Mouse (Mus musculus): ENCODE measurements around the gene Zfp12.
"Not testable (repeated sequence)": the region's sequence is repeated elsewhere in the genome, so short reads cannot be mapped to it uniquely, and the experiment has no call there.

Zfp12 gene

GRCm38 (mm10) chr5:143235028-143235693, at the start of gene Zfp12:
Gene Zfp12, plus strand, starts transcription at chr5:143235163.
- CTCF ChIA-PET = no interaction called here

GRCm38 (mm10) chr5:143188014-143188413, 46.9 kb upstream of the Zfp12 start:
- CTCF ChIA-PET = not testable (repeated sequence)

- CTCF ChIA-PET = no interaction called here
These were observed 42.2 kb upstream of the Zfp12 start for GRCm38 (mm10) chr5:143192806-143193205.

DNA sequence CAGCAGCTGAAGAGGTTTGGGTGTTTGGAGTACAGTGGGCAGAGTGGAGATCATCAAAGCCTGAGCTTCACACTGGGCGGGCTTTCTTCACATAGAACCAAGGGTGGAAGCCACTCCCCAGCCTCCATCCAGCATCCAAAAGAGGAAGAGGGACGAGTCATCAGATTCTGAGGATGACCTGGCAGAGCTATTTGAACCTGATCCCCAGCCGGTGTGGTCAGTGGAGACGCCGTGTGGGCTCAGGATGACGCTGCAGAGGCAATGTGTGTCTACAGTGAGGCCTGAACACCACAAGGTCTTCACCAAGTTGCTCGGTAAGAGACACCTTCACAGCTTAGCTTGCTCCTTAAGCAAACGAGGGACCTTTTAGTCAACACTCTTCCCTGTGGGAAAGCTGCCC, 40.2 kb upstream of the Zfp12 start:
- CTCF ChIA-PET = not testable (repeated sequence)

GRCm38 (mm10) chr5:143195166-143195565, 39.8 kb upstream of the Zfp12 start:
- CTCF ChIA-PET = no interaction called here

DNA sequence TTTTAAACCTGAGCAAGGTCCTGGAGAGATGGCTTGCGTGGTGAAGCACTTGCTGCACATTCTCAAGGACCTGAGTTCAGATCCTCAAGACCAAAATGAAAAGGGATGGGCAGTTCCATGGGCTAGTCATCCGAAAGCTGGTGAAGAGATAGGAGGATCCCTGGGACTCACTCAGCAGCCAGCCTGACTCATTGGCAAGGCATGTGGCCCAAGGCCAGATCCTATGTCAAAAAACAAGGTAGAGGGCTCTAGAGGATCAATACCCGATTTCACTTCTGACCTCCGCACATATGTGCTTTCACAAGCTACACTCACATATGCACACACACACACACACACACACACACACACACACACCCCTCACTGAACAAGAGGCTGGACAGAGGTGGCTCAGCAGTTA, 38.5 kb upstream of the Zfp12 start:
- CTCF ChIA-PET = no interaction called here

- CTCF ChIA-PET = no interaction called here
These were observed 29.9 kb upstream of the Zfp12 start for GRCm38 (mm10) chr5:143205015-143205414.

- CTCF ChIA-PET = no interaction called here
These were observed 21.1 kb upstream of the Zfp12 start for GRCm38 (mm10) chr5:143213832-143214231.

- CTCF ChIA-PET = no interaction called here
These were observed 14.0 kb upstream of the Zfp12 start for GRCm38 (mm10) chr5:143220996-143221395.

DNA sequence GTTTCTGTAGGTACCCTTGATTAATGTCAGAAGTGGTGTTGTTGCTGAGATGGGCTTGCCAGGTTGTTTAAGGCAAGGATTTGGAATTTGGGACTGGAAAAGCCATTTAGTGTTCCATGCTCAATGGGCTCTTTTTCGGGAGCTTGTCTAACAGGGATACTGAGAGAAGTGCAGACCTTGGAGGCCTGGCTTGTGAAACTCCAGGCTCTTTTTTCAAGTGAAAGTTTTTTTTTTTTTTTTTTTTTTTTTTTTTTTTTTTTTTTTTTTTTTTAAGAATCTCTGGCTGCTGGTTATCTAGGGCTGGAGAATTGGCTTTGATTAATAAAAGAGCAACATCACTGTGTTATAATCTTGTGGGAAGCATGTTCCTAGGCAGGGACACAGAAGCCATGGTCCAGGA, 12.7 kb upstream of the Zfp12 start:
- CTCF ChIA-PET = no interaction called here

DNA sequence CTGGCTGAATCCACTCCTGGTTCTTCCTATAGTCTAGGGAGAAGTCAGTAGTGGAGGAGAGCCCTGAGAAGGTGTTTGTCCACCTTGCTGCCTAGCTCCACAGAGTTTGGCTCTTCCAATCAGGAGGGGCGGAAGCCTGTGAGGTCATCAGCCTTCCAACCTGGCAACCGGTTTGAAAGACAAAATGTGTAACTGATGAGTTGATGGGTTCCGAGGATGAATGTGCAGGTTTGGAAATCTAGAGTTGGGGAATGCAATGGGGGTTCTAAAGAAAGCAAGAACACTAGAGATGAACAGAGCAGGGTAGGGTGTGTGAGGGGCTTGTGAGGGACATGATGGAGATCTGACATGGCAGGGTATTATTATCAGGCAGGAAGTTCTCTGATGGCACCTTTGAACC, 8.2 kb upstream of the Zfp12 start, which contains the start of gene Spdye4a:
TSS of gene Spdye4a (minus strand) at position 101 of the 400 bp plus-strand sequence.
- CTCF ChIA-PET = no interaction called here

DNA sequence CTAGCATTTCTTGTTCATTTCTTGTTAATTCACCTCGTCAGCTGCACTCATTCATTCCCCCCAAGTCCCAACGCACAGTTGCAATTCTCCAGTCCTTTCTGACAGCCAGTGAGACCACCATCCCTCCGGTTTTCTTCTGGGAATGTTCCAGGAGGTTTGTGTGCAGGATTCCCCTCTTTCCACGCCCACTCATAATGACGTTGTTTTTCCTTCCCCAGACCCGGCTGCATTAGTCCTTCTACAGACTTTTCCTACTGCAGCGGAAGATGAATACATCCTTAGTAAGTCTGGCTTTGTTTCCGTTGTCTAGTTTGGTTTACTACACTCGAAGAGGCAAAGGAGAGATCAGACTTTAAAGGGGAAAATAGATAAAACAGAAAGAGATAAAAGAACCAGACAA, 1.1 kb downstream of the Zfp12 start:
- CTCF ChIA-PET = no interaction called here

GRCm38 (mm10) chr5:143244926-143245325, 10.0 kb downstream of the Zfp12 start:
- CTCF ChIA-PET = no interaction called here

DNA sequence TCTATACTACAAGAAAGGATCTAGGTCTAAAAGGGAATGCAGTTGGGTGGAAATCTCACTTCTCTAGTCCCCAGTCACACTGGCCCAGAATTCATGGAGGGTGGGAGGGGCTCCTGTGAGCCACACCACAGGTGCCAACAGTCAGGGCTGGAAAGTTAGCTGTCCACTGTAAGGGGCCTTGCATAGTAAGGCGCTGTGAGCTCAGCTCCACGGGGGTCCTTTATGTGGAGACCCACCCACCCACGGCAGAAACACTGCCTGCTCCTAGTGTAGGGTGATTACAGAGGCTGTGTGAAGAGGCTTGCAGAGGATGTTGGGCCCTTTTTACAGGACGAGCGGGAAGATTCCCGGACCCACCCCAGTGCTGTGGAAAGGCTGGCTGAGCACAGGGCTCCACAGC, 17.1 kb downstream of the Zfp12 start:
- CTCF ChIA-PET = interaction anchor here (0.5 kb wide), 1 partner anchor 56 kb away, joined by 3 read pairs; no protein-coding TSS in a partner anchor

DNA sequence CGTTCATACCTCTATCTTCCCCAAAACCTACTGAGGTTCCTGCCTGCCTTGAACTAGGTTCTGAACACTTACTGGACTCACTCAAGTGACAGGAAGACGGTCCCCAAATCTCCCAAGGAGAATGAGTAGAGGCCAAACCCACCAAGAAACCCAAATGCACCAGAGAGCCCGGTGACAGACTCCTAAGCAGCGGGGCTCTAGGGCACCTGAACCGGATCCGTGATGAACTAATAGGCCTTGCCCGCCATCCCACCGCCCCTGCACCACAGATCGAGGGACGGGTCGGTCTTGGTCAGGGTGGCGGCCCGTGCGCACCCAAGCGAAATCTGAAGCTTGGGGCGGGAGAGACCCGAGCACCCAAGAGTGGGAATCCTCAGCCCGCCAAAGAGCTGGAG, 17.8 kb downstream of the Zfp12 start:
- CTCF ChIA-PET = no interaction called here

DNA sequence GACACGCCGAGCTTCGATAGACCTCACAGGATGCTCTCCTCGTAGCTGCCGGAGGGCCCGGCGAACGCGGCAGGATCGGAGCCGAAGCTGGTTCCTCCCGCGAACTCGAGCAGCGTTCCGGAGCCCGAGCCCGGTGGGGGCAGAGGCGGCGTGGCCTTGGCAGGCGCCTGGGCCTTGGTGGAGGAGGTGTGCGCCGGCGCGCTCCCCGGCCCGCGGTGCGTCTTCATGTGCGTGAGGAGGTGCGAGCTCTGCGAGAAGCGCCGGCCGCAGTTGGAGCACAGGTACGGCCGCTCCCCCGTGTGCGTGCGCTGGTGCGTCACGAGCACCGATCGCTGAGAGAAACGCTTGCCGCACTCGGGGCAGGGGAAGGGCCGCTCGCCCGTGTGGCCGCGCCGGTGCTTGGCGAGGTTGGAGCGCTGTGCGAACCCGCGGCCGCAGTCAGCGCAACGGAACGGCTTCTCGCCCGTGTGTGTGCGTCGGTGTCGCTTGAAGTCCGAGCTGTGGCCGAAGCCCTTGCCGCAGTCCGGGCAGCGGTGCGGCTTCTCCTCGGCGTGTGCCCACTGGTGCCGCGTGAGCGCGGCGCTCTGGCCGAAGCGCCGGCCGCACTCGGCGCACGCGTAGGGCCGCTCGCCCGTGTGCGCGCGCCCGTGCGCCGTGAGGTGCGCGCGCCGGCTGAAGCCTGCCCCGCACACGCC, 18.4 kb downstream of the Zfp12 start:
- CTCF ChIA-PET = no interaction called here

GRCm38 (mm10) chr5:143253881-143254486, 19.0 kb downstream of the Zfp12 start:
- CTCF ChIA-PET = no interaction called here

DNA sequence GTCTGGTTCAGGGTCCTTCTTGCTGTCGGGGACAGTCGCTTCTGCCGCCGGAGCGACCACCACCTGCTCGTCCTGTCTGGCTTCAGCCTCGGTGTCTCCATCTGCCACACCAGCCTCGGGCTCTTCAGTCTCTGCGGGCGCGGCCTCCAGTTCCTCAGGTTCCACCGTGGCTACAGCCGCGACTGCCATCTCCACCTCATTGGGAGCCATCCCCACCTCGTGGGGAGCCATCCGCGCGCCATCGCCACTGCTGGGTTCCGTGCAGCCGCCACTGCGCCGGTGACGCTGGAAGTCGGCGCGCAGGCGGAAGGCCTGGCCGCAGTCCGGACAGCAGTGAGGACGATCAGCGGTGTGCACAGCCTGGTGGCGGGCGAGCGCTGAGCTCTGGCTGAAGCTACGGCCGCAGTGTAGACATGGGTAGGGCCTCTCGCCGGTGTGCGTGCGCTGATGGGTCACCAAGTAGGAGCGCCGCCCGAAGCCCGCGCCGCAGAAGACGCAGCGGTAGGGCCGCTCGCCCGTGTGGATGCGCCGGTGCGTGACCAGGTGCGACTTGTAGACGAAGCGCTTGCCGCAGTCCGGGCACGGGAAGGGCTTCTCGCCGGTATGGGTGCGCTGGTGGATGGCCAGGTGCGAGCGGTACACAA, 19.6 kb downstream of the Zfp12 start:
- CTCF ChIA-PET = no interaction called here

- CTCF ChIA-PET = no interaction called here
These were observed 20.2 kb downstream of the Zfp12 start for GRCm38 (mm10) chr5:143255131-143255519.

DNA sequence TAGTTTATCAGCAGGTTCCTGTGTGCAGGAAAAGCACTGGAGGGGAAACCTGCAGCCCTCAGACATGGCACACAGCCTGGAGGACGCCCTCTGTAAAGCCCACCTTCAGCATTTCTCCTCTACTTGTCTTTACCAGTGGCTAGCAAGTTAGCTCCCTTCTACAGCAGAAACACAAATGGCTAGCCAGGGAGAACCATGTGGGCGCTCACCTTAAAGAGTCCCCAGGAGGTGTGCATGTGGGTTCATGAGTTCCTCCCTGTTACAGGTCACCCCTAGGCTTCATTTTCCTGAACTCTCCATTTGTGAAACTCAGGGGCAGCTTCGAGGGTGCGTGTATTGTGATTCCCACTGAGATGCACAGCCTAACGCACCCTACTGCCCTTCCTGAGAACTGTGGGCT, 20.8 kb downstream of the Zfp12 start:
- CTCF ChIA-PET = no interaction called here

- CTCF ChIA-PET = no interaction called here
These were observed 26.7 kb downstream of the Zfp12 start for GRCm38 (mm10) chr5:143261636-143262035.

DNA sequence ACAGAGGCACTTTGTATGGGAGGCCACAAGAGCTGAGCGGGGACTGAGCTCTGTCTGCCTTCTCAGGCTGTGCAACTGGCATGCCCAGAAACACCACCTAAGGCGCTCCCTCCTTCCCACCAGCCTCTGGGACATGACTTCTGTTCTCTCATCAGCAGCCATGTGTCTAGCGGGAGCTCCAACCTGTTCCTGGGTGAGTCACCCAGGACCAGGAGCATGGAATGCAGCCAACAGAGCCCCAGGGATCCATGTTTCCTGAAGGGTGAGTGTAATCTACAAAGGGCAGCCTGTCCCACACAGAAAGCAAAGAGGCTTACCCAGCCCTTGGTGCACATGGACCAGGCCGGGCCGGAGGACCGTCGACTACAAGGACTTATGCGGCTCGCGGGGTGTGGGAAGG, 29.7 kb downstream of the Zfp12 start:
- CTCF ChIA-PET = no interaction called here

DNA sequence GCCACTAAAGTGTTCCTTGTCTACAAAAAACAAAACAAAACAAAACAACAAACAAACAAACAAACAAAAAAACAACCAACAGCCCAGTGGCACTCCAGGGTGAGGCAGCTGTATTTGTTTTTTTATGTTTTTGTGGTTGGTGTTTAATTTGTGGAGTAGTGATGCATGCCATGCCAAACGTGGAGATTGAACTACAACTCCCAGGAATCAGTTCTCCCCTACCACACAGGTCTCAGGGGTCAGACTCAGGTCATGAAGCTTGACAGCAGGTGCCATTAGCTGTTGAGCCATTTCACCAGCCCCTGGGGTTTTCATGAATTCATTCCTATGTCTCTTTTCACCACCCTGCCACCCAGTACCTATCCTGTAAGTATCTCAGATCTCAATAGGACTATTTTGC, 30.4 kb downstream of the Zfp12 start:
- CTCF ChIA-PET = no interaction called here

Data from spleen, embryonic (tissue).